Mouse (Mus musculus): ENCODE results near the gene Nectin2. TPM values are rescaled to one million over a fixed set of nuclear protein-coding genes. Genes with fewer than 3 reads are reported as not detected.
A peak's percentile ranks its signal among the peaks of the same experiment; 100 is the strongest.

The Nectin2 gene
- polyA plus RNA-seq, 2 experiments = 58.9 to 71.3 TPM

DNA sequence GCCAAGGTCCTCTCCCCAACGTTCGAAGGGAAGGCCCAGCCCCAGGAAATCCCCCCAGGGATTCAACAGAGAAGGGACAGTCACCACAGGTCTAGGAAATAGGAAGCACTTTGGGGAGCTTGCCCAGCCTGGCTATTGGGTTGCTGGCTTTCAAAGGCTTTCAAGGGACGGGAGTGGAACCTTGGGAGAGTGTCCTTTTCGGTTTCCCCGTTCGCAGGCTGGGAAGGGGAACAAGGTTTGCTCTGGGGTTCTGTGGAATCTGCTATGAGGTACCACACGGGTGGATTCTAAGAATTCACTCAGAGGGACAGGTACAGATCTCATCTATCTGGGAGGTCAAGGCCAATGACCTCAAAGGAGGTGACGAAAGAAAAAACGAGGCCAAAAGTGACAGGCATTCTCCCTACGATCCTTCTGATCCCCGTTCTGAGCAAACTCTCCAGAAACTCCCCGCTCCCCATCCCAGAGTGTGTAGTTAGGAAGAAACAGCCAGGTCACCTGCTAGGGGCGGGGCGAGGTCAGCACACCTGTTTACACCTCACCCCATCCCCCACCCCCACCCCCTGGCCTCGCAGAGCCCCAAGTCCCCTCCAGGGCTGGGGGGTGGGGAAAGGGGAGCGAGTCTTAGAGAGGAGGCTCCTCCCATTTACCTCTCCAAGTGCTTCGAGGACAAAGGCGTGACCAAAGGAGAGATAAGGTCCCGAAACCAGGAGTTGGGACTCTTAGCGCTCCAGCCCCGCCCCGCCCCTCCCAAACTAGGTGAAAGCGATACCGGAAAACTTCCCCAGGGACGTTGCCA lies 2.7 kb downstream of the Nectin2 start:
- no peak overlapping the region; the same call in 1 of the 2 replicates for H3K27ac ChIP-seq (replicated peaks; ENCODE audit: low read depth, low read length)
- DNase-seq (ENCODE audit: low spot score) (peak; percentile 54), ATAC-seq (ENCODE audit: low FRiP score, low read depth) (no peak)
- H3K4me1 ChIP-seq (ENCODE audit: control insufficient read depth, insufficient read depth, low read length) = peaks cover 28% of the 10 kb centered on the region
- 8% methylated on average over 25 of the region's 25 CpGs for WGBS
- peak overlapping the region; percentile 88 for H3K4me2 ChIP-seq (replicated peaks; ENCODE audit: low read depth, low read length, severe bottlenecking)
- peak overlapping the region; percentile 93 for H3K4me3 ChIP-seq (replicated peaks; ENCODE audit: low read length)
- no peak for TF ChIP-seq POLR2A (IDR thresholded peaks at IDR 0.05; ENCODE audit: borderline replicate concordance, extremely low read depth, insufficient read depth, insufficient read length)
- peaks cover 11% of the 10 kb centered on the region for H3K36me3 ChIP-seq (ENCODE audit: control insufficient read depth, insufficient read depth, low read length)
- H3K27me3 ChIP-seq (ENCODE audit: control insufficient read depth, insufficient read depth, low read length) = no peaks in the 10 kb centered on the region
- no peaks in the 10 kb centered on the region for H3K9me3 ChIP-seq (ENCODE audit: control insufficient read depth, low read length)
- peak overlapping the region; percentile 85 for H3K9ac ChIP-seq (ENCODE audit: low read depth, low read length, severe bottlenecking)

GRCm38 (mm10) chr7:19746426-19747201 lies 3.7 kb downstream of the Nectin2 start:
- Histone ChIP-seq H3K4me1 (ENCODE audit: control insufficient read depth, insufficient read depth, low read length) (peaks cover 32% of the 10 kb centered on the region), H3K27me3 (ENCODE audit: control insufficient read depth, insufficient read depth, low read length) (no peaks in the 10 kb centered on the region), H3K4me2 (replicated peaks; ENCODE audit: low read depth, low read length, severe bottlenecking) (peak overlapping the region; percentile 88; the same call in 1 of the 2 replicates), H3K9me3 (ENCODE audit: control insufficient read depth, low read length) (no peaks in the 10 kb centered on the region), H3K9ac (ENCODE audit: low read depth, low read length, severe bottlenecking) (0 out of 2 replicates have a peak overlapping the region, but pooled peaks have one; percentile 21), H3K36me3 (ENCODE audit: control insufficient read depth, insufficient read depth, low read length) (peaks cover 11% of the 10 kb centered on the region), H3K4me3 (replicated peaks; ENCODE audit: low read length) (peak overlapping the region; percentile 93; the same call in 1 of the 2 replicates), H3K27ac (replicated peaks; ENCODE audit: low read depth, low read length) (no peak overlapping the region)
- no peak for DNase-seq (ENCODE audit: low spot score)
- ATAC-seq (ENCODE audit: low FRiP score, low read depth) = no peak
- TF ChIP-seq POLR2A (IDR thresholded peaks at IDR 0.05; ENCODE audit: borderline replicate concordance, extremely low read depth, insufficient read depth, insufficient read length) = no peak
- WGBS = 39% methylated on average over 6 of the region's 6 CpGs

DNA sequence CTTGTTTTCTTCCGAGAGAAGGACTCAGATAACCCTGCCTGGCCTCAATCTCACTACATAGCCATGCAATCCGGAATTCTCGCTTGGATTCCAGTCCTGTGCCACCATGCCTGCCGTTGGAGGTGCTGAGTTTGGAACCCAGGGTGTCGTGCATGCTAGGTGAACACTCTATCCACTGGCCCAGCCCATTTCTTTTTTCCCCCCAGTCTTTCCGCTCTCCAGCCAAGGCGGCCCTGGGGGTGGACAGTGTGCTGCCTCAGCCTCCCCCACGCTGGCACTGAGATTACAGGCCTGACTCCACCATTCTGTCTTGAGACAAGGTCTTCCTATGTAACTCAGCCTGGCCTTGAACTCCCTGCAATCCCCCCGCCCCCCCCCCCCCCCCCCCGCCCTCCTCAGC lies 4.3 kb downstream of the Nectin2 start:
- no peak overlapping the region for H3K4me2 ChIP-seq (replicated peaks; ENCODE audit: low read depth, low read length, severe bottlenecking)
- no peaks in the 10 kb centered on the region for H3K27me3 ChIP-seq (ENCODE audit: control insufficient read depth, insufficient read depth, low read length)
- no peak overlapping the region for H3K4me3 ChIP-seq (replicated peaks; ENCODE audit: low read length)
- no peak overlapping the region for H3K27ac ChIP-seq (replicated peaks; ENCODE audit: low read depth, low read length)
- no peak for TF ChIP-seq POLR2A (IDR thresholded peaks at IDR 0.05; ENCODE audit: borderline replicate concordance, extremely low read depth, insufficient read depth, insufficient read length)
- ATAC-seq (ENCODE audit: low FRiP score, low read depth) = no peak
- no peaks in the 10 kb centered on the region for H3K9me3 ChIP-seq (ENCODE audit: control insufficient read depth, low read length)
- DNase-seq (ENCODE audit: low spot score) = no peak
- no peak overlapping the region for H3K9ac ChIP-seq (ENCODE audit: low read depth, low read length, severe bottlenecking)
- peaks cover 11% of the 10 kb centered on the region for H3K36me3 ChIP-seq (ENCODE audit: control insufficient read depth, insufficient read depth, low read length)
- peaks cover 32% of the 10 kb centered on the region for H3K4me1 ChIP-seq (ENCODE audit: control insufficient read depth, insufficient read depth, low read length)
- WGBS = 81% methylated on average over 9 of the region's 10 CpGs

GRCm38 (mm10) chr7:19744590-19745385 lies 5.5 kb downstream of the Nectin2 start:
- H3K27me3 ChIP-seq (ENCODE audit: control insufficient read depth, insufficient read depth, low read length) = no peaks in the 10 kb centered on the region
- no peak overlapping the region for H3K4me3 ChIP-seq (replicated peaks; ENCODE audit: low read length)
- H3K4me2 ChIP-seq (replicated peaks; ENCODE audit: low read depth, low read length, severe bottlenecking) = no peak overlapping the region
- ATAC-seq (ENCODE audit: low FRiP score, low read depth) (no peak), DNase-seq (ENCODE audit: low spot score) (no peak)
- H3K9ac ChIP-seq (ENCODE audit: low read depth, low read length, severe bottlenecking) = no peak overlapping the region
- no peak overlapping the region for H3K27ac ChIP-seq (replicated peaks; ENCODE audit: low read depth, low read length)
- WGBS = 53% methylated on average over 14 of the region's 14 CpGs
- no peak for TF ChIP-seq POLR2A (IDR thresholded peaks at IDR 0.05; ENCODE audit: borderline replicate concordance, extremely low read depth, insufficient read depth, insufficient read length)
- H3K36me3 ChIP-seq (ENCODE audit: control insufficient read depth, insufficient read depth, low read length) = peaks cover 11% of the 10 kb centered on the region
- no peaks in the 10 kb centered on the region for H3K9me3 ChIP-seq (ENCODE audit: control insufficient read depth, low read length)
- H3K4me1 ChIP-seq (ENCODE audit: control insufficient read depth, insufficient read depth, low read length) = peaks cover 27% of the 10 kb centered on the region

GRCm38 (mm10) chr7:19743791-19744190 lies 6.5 kb downstream of the Nectin2 start:
- DNase-seq (ENCODE audit: low spot score) = no peak
- no peaks in the 10 kb centered on the region for H3K9me3 ChIP-seq (ENCODE audit: control insufficient read depth, low read length)
- no peak overlapping the region for H3K9ac ChIP-seq (ENCODE audit: low read depth, low read length, severe bottlenecking)
- H3K27me3 ChIP-seq (ENCODE audit: control insufficient read depth, insufficient read depth, low read length) = no peaks in the 10 kb centered on the region
- peaks cover 11% of the 10 kb centered on the region for H3K36me3 ChIP-seq (ENCODE audit: control insufficient read depth, insufficient read depth, low read length)
- no peak overlapping the region for H3K4me2 ChIP-seq (replicated peaks; ENCODE audit: low read depth, low read length, severe bottlenecking)
- 87% methylated on average over 6 of the region's 6 CpGs for WGBS
- no peak overlapping the region for H3K4me3 ChIP-seq (replicated peaks; ENCODE audit: low read length)
- TF ChIP-seq POLR2A (IDR thresholded peaks at IDR 0.05; ENCODE audit: borderline replicate concordance, extremely low read depth, insufficient read depth, insufficient read length) = no peak
- ATAC-seq (ENCODE audit: low FRiP score, low read depth) = no peak
- H3K4me1 ChIP-seq (ENCODE audit: control insufficient read depth, insufficient read depth, low read length) = peaks cover 27% of the 10 kb centered on the region
- no peak overlapping the region for H3K27ac ChIP-seq (replicated peaks; ENCODE audit: low read depth, low read length)

Measured in limb, embryonic 14.5 days (tissue).